8 mouse cellular contexts compared by ENCODE assay signal in the genomic region with DNA sequence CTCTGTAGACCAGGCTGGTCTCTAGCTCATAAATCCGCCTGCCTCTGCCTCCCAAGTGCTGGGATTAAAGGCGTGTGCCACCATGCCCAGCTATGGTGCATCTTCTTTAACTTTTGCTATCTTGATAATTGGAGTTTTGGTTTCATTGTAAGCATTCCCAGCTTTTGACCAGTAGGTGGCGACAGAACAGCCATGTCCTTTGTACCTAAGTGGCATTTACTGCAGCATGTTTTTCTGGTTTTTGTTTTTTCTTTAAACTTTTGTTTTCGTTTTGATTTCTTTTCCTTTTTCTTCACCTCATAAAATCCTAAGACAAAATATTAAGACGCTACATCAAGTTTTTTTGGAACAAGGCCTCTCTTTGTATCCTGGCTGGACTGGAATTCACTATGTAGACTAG.
A peak's percentile ranks its signal among the peaks of the same experiment; 100 is the strongest.
DNase-seq lines count a peak whose midpoint lies in the region; ATAC-seq and TF ChIP-seq lines count a peak whose summit lies in the region.

No protein-coding gene starts in this region.

- no peak for TF ChIP-seq EP300 in heart, adult 2 months (IDR thresholded peaks at IDR 0.05; ENCODE audit: insufficient read depth, low read depth, low read length)
- TF ChIP-seq EP300 in lung, postnatal 0 days (IDR thresholded peaks at IDR 0.05), result no peak

- peak; percentile 84 for TF ChIP-seq CTCF in heart, adult 2 months (IDR thresholded peaks at IDR 0.05)
- TF ChIP-seq CTCF in lung, postnatal 0 days (IDR thresholded peaks at IDR 0.05), result peak; percentile 83

- no peaks in the 10 kb centered on the region for H3K79me2 ChIP-seq in heart, adult 2 months (replicated peaks; ENCODE audit: control insufficient read depth, insufficient read depth, low read length)

- no peak for ATAC-seq in lung, postnatal 0 days

- no peak for TF ChIP-seq POLR2A in heart, adult 2 months (IDR thresholded peaks at IDR 0.05; ENCODE audit: insufficient read depth, low read depth, low read length)

- H3K4me3 ChIP-seq in heart, adult 2 months, result no peak overlapping the region
- H3K4me3 ChIP-seq in lung, postnatal 0 days (ENCODE audit: low read depth, low read length), result no peak overlapping the region

- peaks cover 1% of the 10 kb centered on the region; the same call in 1 of the 2 replicates for H3K4me1 ChIP-seq in heart, adult 2 months (ENCODE audit: control insufficient read depth, insufficient read depth, low read length)
- H3K4me1 ChIP-seq in lung, postnatal 0 days (ENCODE audit: insufficient read depth, low read depth, low read length), result no peaks in the 10 kb centered on the region

- intact Hi-C loops in heart, adult 2 months (cut with DNase I), result loop anchor here (10.0 kb wide), 1 partner anchor 741 kb away; no protein-coding TSS in a partner anchor
- intact Hi-C loops in heart, postnatal 36 days (cut with DNase I), result loop anchor here (2.0 to 10.0 kb wide), 2 partner anchors 745 to 779 kb away; no protein-coding TSS in a partner anchor

- H3K36me3 ChIP-seq in heart, adult 2 months (ENCODE audit: control insufficient read depth, insufficient read depth, low read length), result no peaks in the 10 kb centered on the region
- H3K36me3 ChIP-seq in lung, postnatal 0 days (ENCODE audit: insufficient read depth, low read length), result no peaks in the 10 kb centered on the region

- H3K4me2 ChIP-seq in lung, postnatal 0 days (replicated peaks; ENCODE audit: low read depth, low read length), result no peak overlapping the region

- H3K27ac ChIP-seq in heart, adult 2 months, result no peak overlapping the region
- no peak overlapping the region for H3K27ac ChIP-seq in lung, postnatal 0 days (ENCODE audit: low read length)

- H3K9ac ChIP-seq in heart, adult 2 months (ENCODE audit: low read depth, low read length), result no peak overlapping the region
- H3K9ac ChIP-seq in lung, postnatal 0 days (replicated peaks; ENCODE audit: low read depth), result no peak overlapping the region

- no peak for DNase-seq in heart, adult 2 months
- DNase-seq in heart, postnatal 36 days, result no peak
- peak; percentile 28 for DNase-seq in thymus, postnatal 0 days (ENCODE audit: low spot score)
- DNase-seq in thymus, adult 18-20 months, result no peak
- DNase-seq in embryo, embryonic 11 days, result peak; percentile 61
- DNase-seq in lung, postnatal 0 days (ENCODE audit: low spot score), result peak; percentile 56
- DNase-seq in urinary bladder, postnatal 25 days (ENCODE audit: low spot score), result no peak
- no peak for DNase-seq in urinary bladder, postnatal 14 days (ENCODE audit: low spot score)

- H3K9me3 ChIP-seq in lung, postnatal 0 days (ENCODE audit: low read length), result no peaks in the 10 kb centered on the region

- H3K27me3 ChIP-seq in heart, adult 2 months (ENCODE audit: control insufficient read depth, insufficient read depth, low read length), result no peaks in the 10 kb centered on the region
- no peaks in the 10 kb centered on the region for H3K27me3 ChIP-seq in lung, postnatal 0 days (replicated peaks; ENCODE audit: insufficient read depth, low read length)

- WGBS in heart, adult 2 months, result 18% methylated on average over 5 of the region's 5 CpGs
- 23% methylated on average over 5 of the region's 5 CpGs for WGBS in lung, postnatal 0 days

Comparison
In these comparisons a context has a peak if more than half of its experiments do, and no peak if none do; other contexts are left out.
1. DNase-seq: peak in thymus, postnatal 0 days (single experiment), embryo, embryonic 11 days (single experiment) and lung, postnatal 0 days (single experiment); none in heart, adult 2 months (0 of 2), heart, postnatal 36 days (0 of 2), thymus, adult 18-20 months (0 of 2), urinary bladder, postnatal 25 days (single experiment) and urinary bladder, postnatal 14 days (single experiment).